Mouse (Mus musculus): ENCODE measurements around the gene Plekha4. TPM values are rescaled to one million over a fixed set of nuclear protein-coding genes. Genes with fewer than 3 reads are reported as not detected.

The Plekha4 gene
- polyA plus RNA-seq, 1 experiment = 12.3 TPM

GRCm38 (mm10) chr7:45498427-45498826 lies 27.7 kb upstream of the Plekha4 start:
- H3K4me1 ChIP-seq (replicated peaks; ENCODE audit: control insufficient read depth, insufficient read depth, low read length) = no peaks in the 10 kb centered on the region
- no peak overlapping the region for H3K27ac ChIP-seq (ENCODE audit: control insufficient read depth, insufficient read depth, low read length)
- peaks cover 13% of the 10 kb centered on the region for H3K36me3 ChIP-seq (ENCODE audit: control insufficient read depth, insufficient read depth, low read length)
- H3K4me3 ChIP-seq (ENCODE audit: control insufficient read depth, insufficient read depth, low read length) = no peak overlapping the region
- DNase-seq = no peak
- WGBS = 97% methylated on average over 6 of the region's 6 CpGs
- TF ChIP-seq CTCF (IDR thresholded peaks at IDR 0.05; ENCODE audit: borderline replicate concordance, control insufficient read depth, extremely low read depth, insufficient read depth, low read length, poor library complexity) (no peak), POLR2A (IDR thresholded peaks at IDR 0.05; ENCODE audit: control insufficient read depth, extremely low read depth, insufficient read depth, low read length, poor library complexity) (no peak)
- no peaks in the 10 kb centered on the region for H3K27me3 ChIP-seq (ENCODE audit: control insufficient read depth, insufficient read depth, low read length)

DNA sequence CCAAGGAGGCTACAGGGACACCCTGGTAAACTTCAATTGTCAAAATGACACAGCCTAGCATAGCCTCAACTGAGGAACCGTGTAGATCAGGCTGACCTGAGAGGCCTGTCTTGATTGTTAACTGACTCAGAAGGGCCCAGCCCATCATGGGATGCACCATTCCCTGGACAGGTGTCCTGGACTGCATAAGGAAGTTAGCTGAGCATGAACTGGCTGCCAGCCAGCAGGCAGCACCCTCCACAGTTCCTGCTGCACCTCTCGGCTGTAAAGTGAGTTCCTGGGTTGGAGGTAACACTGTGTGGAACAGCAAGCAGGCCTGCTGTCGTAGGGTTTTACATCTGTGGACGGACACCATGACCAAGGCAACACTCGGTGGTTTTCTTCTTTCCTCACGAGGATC lies 18.5 kb upstream of the Plekha4 start:
- H3K27ac ChIP-seq (ENCODE audit: control insufficient read depth, insufficient read depth, low read length) = no peak overlapping the region
- no peaks in the 10 kb centered on the region for H3K27me3 ChIP-seq (ENCODE audit: control insufficient read depth, insufficient read depth, low read length)
- TF ChIP-seq POLR2A (IDR thresholded peaks at IDR 0.05; ENCODE audit: control insufficient read depth, extremely low read depth, insufficient read depth, low read length, poor library complexity) = no peak
- TF ChIP-seq CTCF (IDR thresholded peaks at IDR 0.05; ENCODE audit: borderline replicate concordance, control insufficient read depth, extremely low read depth, insufficient read depth, low read length, poor library complexity) = no peak
- peaks cover 6% of the 10 kb centered on the region for H3K4me1 ChIP-seq (replicated peaks; ENCODE audit: control insufficient read depth, insufficient read depth, low read length)
- H3K4me3 ChIP-seq (ENCODE audit: control insufficient read depth, insufficient read depth, low read length) = no peak overlapping the region
- 90% methylated on average over 6 of the region's 6 CpGs for WGBS
- DNase-seq = no peak
- no peaks in the 10 kb centered on the region for H3K36me3 ChIP-seq (ENCODE audit: control insufficient read depth, insufficient read depth, low read length)

- Histone ChIP-seq H3K36me3 (ENCODE audit: control insufficient read depth, insufficient read depth, low read length) (no peaks in the 10 kb centered on the region), H3K4me1 (replicated peaks; ENCODE audit: control insufficient read depth, insufficient read depth, low read length) (peaks cover 6% of the 10 kb centered on the region), H3K4me3 (ENCODE audit: control insufficient read depth, insufficient read depth, low read length) (no peak overlapping the region), H3K27ac (ENCODE audit: control insufficient read depth, insufficient read depth, low read length) (no peak overlapping the region), H3K27me3 (ENCODE audit: control insufficient read depth, insufficient read depth, low read length) (no peaks in the 10 kb centered on the region)
- WGBS = 92% methylated on average over 6 of the region's 6 CpGs
- DNase-seq = no peak
- TF ChIP-seq CTCF (IDR thresholded peaks at IDR 0.05; ENCODE audit: borderline replicate concordance, control insufficient read depth, extremely low read depth, insufficient read depth, low read length, poor library complexity) = no peak
- TF ChIP-seq POLR2A (IDR thresholded peaks at IDR 0.05; ENCODE audit: control insufficient read depth, extremely low read depth, insufficient read depth, low read length, poor library complexity) = no peak
Observed at GRCm38 (mm10) chr7:45508561-45508960, 17.6 kb upstream of the Plekha4 start.

- H3K27me3 ChIP-seq (ENCODE audit: control insufficient read depth, insufficient read depth, low read length) = no peaks in the 10 kb centered on the region
- 15% methylated on average over 19 of the region's 19 CpGs for WGBS
- TF ChIP-seq POLR2A (IDR thresholded peaks at IDR 0.05; ENCODE audit: control insufficient read depth, extremely low read depth, insufficient read depth, low read length, poor library complexity) = 0 out of 2 replicates have a peak, but pooled peaks have one; percentile 7
- TF ChIP-seq CTCF (IDR thresholded peaks at IDR 0.05; ENCODE audit: borderline replicate concordance, control insufficient read depth, extremely low read depth, insufficient read depth, low read length, poor library complexity) = no peak
- peak overlapping the region; percentile 91 for H3K4me3 ChIP-seq (ENCODE audit: control insufficient read depth, insufficient read depth, low read length)
- H3K4me1 ChIP-seq (replicated peaks; ENCODE audit: control insufficient read depth, insufficient read depth, low read length) = peaks cover 6% of the 10 kb centered on the region
- DNase-seq = no peak
- no peak overlapping the region for H3K27ac ChIP-seq (ENCODE audit: control insufficient read depth, insufficient read depth, low read length)
- H3K36me3 ChIP-seq (ENCODE audit: control insufficient read depth, insufficient read depth, low read length) = no peaks in the 10 kb centered on the region
Observed at GRCm38 (mm10) chr7:45509181-45509882, 16.8 kb upstream of the Plekha4 start.

GRCm38 (mm10) chr7:45509912-45510787 lies 16.0 kb upstream of the Plekha4 start, which contains the start of gene Nucb1:
Gene Nucb1, minus strand, starts transcription at chr7:45510406.
- no peaks in the 10 kb centered on the region for H3K36me3 ChIP-seq (ENCODE audit: control insufficient read depth, insufficient read depth, low read length)
- no peak; the same call in 1 of the 2 replicates for TF ChIP-seq POLR2A (IDR thresholded peaks at IDR 0.05; ENCODE audit: control insufficient read depth, extremely low read depth, insufficient read depth, low read length, poor library complexity)
- TF ChIP-seq CTCF (IDR thresholded peaks at IDR 0.05; ENCODE audit: borderline replicate concordance, control insufficient read depth, extremely low read depth, insufficient read depth, low read length, poor library complexity) = 0 out of 2 replicates have a peak, but pooled peaks have one; percentile 39
- WGBS = 0% methylated on average over 44 of the region's 44 CpGs

DNA sequence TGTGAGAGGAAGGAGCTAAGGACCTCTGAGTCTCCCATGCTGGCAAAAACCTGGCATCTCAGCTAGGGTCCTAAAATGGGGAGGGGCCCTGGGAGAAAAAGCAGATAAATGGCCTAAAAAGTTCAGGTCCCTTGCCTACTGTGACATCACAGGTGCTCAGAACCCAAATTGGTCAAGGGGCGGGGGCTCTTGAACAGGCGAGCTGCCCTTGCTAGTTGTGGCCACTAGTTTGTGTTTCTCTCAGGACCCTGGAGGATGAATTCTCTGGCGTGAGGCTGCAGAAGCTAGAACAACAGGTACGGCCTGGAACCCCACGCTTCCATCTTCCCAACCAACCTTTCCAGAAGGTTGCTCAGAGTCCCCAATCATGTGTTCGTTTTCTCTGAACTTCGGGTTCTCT lies 11.7 kb upstream of the Plekha4 start:
- Histone ChIP-seq H3K36me3 (ENCODE audit: control insufficient read depth, insufficient read depth, low read length) (no peaks in the 10 kb centered on the region), H3K4me3 (ENCODE audit: control insufficient read depth, insufficient read depth, low read length) (no peak overlapping the region), H3K27me3 (ENCODE audit: control insufficient read depth, insufficient read depth, low read length) (no peaks in the 10 kb centered on the region), H3K27ac (ENCODE audit: control insufficient read depth, insufficient read depth, low read length) (no peak overlapping the region), H3K4me1 (replicated peaks; ENCODE audit: control insufficient read depth, insufficient read depth, low read length) (peaks cover 4% of the 10 kb centered on the region)
- no peak for DNase-seq
- TF ChIP-seq CTCF (IDR thresholded peaks at IDR 0.05; ENCODE audit: borderline replicate concordance, control insufficient read depth, extremely low read depth, insufficient read depth, low read length, poor library complexity) = no peak
- TF ChIP-seq POLR2A (IDR thresholded peaks at IDR 0.05; ENCODE audit: control insufficient read depth, extremely low read depth, insufficient read depth, low read length, poor library complexity) = no peak
- WGBS = 92% methylated on average over 7 of the region's 7 CpGs

More at GRCm38 (mm10) chr7:45509912-45510787, 16.0 kb upstream of the Plekha4 start, which contains the start of gene Nucb1:
- Histone ChIP-seq H3K4me1 (replicated peaks; ENCODE audit: control insufficient read depth, insufficient read depth, low read length) (peaks cover 6% of the 10 kb centered on the region), H3K27me3 (ENCODE audit: control insufficient read depth, insufficient read depth, low read length) (no peaks in the 10 kb centered on the region), H3K27ac (ENCODE audit: control insufficient read depth, insufficient read depth, low read length) (peak within 1 kb of the TSS; percentile 77; the same call in 1 of the 2 replicates), H3K4me3 (ENCODE audit: control insufficient read depth, insufficient read depth, low read length) (peak within 1 kb of the TSS; percentile 91)
- DNase-seq = peak; percentile 94
